Mouse (Mus musculus) midbrain, embryonic 14.5 days (tissue): Measurements from ENCODE around the gene D16Ertd472e. TPM values are rescaled to one million over a fixed set of nuclear protein-coding genes. Genes with fewer than 3 reads are reported as not detected.
A peak's percentile ranks its signal among the peaks of the same experiment; 100 is the strongest.

Experiments
- ATAC-seq: fragments of 200-750 bp; cut with Nextera tagmentation; 2 replicates; pipeline ENCODE4 v1.8.0; 2017; ENCODE audit warnings: moderate number of reproducible peaks, moderate library complexity; ENCODE audit not compliant: low FRiP score, low TSS enrichment
- DNase-seq: peaks from one replicate; pipeline ENCODE4 v3.0.0-alpha.2; 2015
- H3K27ac ChIP-seq: fragments of 300-500 bp; sonication (generic); replicated peaks from 2 replicates; pipeline ENCODE4 v1.5.1; 2014; ENCODE audit warnings: mild to moderate bottlenecking, low read depth, low read length, moderate library complexity
- H3K27me3 ChIP-seq: fragments of 300-500 bp; sonication (generic); 2 replicates; pipeline ENCODE4 v1.6.1; 2014; ENCODE audit warnings: low read length, control low read depth, mixed read lengths; ENCODE audit not compliant: control insufficient read depth, insufficient read depth
- H3K36me3 ChIP-seq: fragments of 300-500 bp; sonication (generic); 2 replicates; pipeline ENCODE4 v1.6.1; 2014; ENCODE audit warnings: low read length, control low read depth; ENCODE audit not compliant: control insufficient read depth, insufficient read depth
- H3K4me1 ChIP-seq: fragments of 300-500 bp; sonication (generic); 2 replicates; pipeline ENCODE4 v1.6.1; 2014; ENCODE audit warnings: mild to moderate bottlenecking, antibody characterized with exemption, low read length, control low read depth; ENCODE audit not compliant: control insufficient read depth, insufficient read depth
- H3K4me2 ChIP-seq: fragments of 300-500 bp; sonication (generic); 2 replicates; pipeline ENCODE4 v1.6.1; 2014; ENCODE audit warnings: mild to moderate bottlenecking, low read length, moderate library complexity
- H3K4me3 ChIP-seq: fragments of 300-500 bp; sonication (generic); replicated peaks from 2 replicates; pipeline ENCODE4 v1.5.1; 2014; ENCODE audit warnings: low read depth, low read length
- H3K9ac ChIP-seq: fragments of 300-500 bp; sonication (generic); replicated peaks from 2 replicates; pipeline ENCODE4 v1.6.1; 2014; ENCODE audit warnings: mild to moderate bottlenecking, low read length, moderate library complexity
- H3K9me3 ChIP-seq: fragments of 300-500 bp; sonication (generic); 2 replicates; pipeline ENCODE4 v1.6.1; 2016; ENCODE audit warnings: low read length, control low read depth, mixed read lengths; ENCODE audit not compliant: control insufficient read depth
- WGBS: fragments of 180-500 bp; shearing (Covaris S2); extraction: QIAGEN DNeasy Blood & Tissue Kit; methylation state at CpG from one replicate; pipeline ENCODE4 v1.1.7; 2014; 5-methylcytosine and 5-hydroxymethylcytosine counted together
- polyA plus RNA-seq: library from polyadenylated mRNA; unstranded; fragments of >200 nt; fragmentation: Nextera tagmentation; extraction: Ambion mirVana; gene quantifications from 2 replicates; pipeline ENCODE4 v1.2.1, GENCODE M21; 2014

D16Ertd472e gene
- polyA plus RNA-seq, 1 experiment from 2014 or later: 8.1 TPM

DNA sequence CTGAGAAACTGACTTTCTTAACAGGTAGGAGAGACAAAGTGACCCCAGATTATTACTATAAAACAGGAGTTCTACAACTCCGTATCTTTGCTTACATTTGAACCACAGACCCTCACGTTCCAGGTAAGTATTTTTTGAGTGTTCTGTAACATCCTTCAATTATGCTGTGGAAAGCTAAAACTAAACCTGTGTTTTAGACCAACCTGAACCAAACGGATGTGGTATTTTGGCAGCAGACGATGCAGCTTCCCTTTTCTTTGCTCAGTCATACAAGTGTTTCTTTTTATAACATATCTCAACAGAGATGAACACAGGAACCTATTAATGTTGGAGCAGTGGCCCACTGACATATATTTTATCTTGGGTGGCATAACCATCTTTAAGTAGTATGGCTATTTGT lies 18.9 kb downstream of the D16Ertd472e start:
- Histone ChIP-seq H3K36me3 (peaks cover 11% of the 10 kb centered on the region; the same call in 1 of the 2 replicates), H3K27ac (no peak overlapping the region), H3K27me3 (no peaks in the 10 kb centered on the region), H3K4me1 (no peaks in the 10 kb centered on the region), H3K4me3 (no peak overlapping the region), H3K9me3 (no peaks in the 10 kb centered on the region), H3K4me2 (no peak overlapping the region), H3K9ac (no peak overlapping the region)
- WGBS: 96% methylated on average over 4 of the region's 4 CpGs
- no peak for DNase-seq
- no peak for ATAC-seq

DNA sequence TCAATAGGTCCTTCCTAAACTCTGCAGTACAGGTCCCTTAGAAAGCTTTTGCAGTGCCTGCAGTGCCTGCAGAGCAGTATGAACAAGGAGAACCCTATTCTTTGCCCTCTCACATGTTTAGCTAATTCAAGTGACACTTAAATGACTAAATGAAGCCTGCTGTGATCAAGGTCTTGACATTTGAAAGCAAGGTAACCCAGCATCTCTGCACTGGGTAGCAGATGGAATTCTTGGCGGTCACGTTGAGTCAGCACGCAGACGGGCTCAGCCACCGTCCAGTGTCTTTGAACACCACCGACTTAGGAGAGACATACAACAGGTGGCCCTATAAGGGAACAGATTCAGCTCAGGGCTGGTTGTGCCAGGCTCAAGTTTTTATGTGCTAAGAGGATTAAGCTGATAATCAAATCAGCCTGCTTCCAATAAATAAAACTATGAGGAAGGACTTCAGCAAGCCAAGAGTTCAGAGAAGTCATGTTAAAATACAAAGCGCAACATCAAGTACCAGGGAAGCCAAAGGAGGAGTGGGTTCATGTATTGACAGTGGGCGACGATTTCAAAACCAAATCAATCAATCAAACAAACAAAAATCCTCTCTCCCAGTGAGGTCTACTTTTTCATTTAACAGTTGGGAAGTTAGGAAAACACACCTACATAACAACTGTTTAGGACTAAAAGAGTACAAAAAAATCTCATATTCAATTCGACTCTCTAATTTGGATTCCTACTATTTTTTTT lies 21.4 kb downstream of the D16Ertd472e start:
- Histone ChIP-seq H3K4me1 (peaks cover 7% of the 10 kb centered on the region; the same call in 1 of the 2 replicates), H3K4me3 (no peak overlapping the region), H3K27ac (no peak overlapping the region), H3K4me2 (no peak overlapping the region), H3K36me3 (no peaks in the 10 kb centered on the region), H3K9ac (no peak overlapping the region), H3K27me3 (no peaks in the 10 kb centered on the region), H3K9me3 (no peaks in the 10 kb centered on the region)
- no peak for DNase-seq
- WGBS: 77% methylated on average over 10 of the region's 10 CpGs
- ATAC-seq: no peak

DNA sequence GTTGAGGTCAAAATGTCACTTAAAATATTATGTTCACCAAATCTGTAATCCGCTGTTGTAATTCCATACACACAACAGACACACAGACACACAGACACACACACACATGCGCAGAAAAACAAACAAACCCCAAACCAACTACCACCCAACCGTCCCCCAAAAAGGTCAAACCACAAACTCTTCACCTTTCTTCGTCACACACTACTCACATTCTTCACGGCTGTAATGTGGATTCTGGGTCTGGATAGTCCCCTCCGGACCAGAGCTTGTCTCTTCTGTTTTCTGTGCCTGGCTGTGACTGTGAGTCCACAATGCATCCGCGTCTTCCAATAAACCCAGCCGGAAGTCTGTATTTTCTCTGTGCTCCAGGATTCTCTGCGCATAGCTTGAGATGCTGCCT lies 29.1 kb downstream of the D16Ertd472e start:
- Histone ChIP-seq H3K4me3 (no peak overlapping the region), H3K27me3 (no peaks in the 10 kb centered on the region), H3K9ac (no peak overlapping the region), H3K4me2 (no peak overlapping the region), H3K27ac (no peak overlapping the region), H3K9me3 (no peaks in the 10 kb centered on the region), H3K4me1 (peaks cover 7% of the 10 kb centered on the region; the same call in 1 of the 2 replicates), H3K36me3 (peaks cover 20% of the 10 kb centered on the region)
- ATAC-seq (no peak), DNase-seq (no peak)
- 97% methylated on average over 10 of the region's 10 CpGs for WGBS

DNA sequence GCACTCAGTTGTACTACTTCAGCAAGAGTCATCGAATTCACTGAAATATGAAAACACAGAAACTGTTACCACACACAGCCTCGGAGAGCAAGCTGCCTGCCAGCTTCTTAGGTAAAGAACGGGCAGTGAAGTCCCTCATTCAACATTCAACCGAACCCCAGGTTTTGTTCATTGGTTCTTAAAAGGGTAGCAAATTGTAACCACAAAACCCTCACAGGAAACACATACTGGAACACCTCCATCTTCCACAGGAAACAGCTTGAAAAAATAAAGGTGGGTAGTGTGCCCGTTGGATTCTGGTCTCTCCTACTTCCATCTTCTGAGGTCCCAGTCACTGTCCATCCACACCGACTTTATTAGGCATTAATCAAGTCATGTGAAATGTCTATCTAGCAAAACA lies 30.0 kb downstream of the D16Ertd472e start:
- peaks cover 6% of the 10 kb centered on the region; the same call in 1 of the 2 replicates for H3K4me1 ChIP-seq
- H3K27me3 ChIP-seq: no peaks in the 10 kb centered on the region
- no peak overlapping the region for H3K9ac ChIP-seq
- H3K36me3 ChIP-seq: peaks cover 20% of the 10 kb centered on the region
- ATAC-seq: no peak
- DNase-seq: no peak
- no peak overlapping the region for H3K4me2 ChIP-seq
- H3K4me3 ChIP-seq: no peak overlapping the region
- WGBS: 95% methylated on average over 6 of the region's 6 CpGs
- H3K9me3 ChIP-seq: no peaks in the 10 kb centered on the region
- no peak overlapping the region for H3K27ac ChIP-seq

DNA sequence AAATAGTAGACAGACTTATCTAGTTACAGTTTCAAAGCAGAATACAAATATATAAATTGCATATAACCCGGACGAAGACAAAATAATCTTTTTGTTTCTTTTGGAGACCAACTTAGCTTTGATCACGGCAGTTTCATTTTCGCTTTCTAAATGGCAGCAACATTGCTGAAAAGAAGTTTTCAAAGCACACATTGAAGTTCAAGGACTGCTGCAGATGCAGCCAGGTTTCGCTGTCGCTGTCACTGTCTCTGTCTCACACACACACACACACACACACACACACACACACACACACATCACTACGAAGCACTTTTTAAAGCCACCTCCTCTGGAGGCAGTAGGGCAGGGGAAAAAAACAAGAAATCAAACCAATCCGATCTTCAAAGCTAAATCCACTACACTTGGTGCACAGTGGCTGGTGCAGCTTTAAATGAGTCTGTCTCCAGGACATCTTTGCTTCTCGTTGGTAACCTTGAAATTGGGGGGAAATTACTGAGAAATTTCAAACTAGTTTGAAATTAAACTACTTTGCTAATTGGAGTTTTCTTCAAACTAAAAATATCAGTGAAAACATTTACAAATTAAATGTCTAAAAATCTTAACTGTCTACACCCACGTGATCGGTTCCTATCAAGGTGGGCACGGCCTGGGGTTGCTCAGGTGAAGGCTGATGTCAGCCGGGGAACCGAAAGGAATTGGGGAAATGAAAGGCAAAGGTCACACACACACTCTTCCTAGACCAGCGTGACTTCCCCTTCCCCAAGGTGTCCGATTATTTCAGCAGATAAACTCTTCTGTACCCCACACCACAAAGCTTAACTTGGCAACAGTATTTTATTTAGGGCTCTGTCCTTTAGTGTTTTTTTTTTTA lies 35.9 kb downstream of the D16Ertd472e start:
- Histone ChIP-seq H3K4me1 (no peaks in the 10 kb centered on the region), H3K36me3 (peaks cover 12% of the 10 kb centered on the region), H3K9ac (no peak overlapping the region), H3K27me3 (no peaks in the 10 kb centered on the region), H3K9me3 (no peaks in the 10 kb centered on the region), H3K27ac (no peak overlapping the region), H3K4me2 (no peak overlapping the region), H3K4me3 (no peak overlapping the region)
- WGBS: 89% methylated on average over 16 of the region's 16 CpGs
- DNase-seq (no peak), ATAC-seq (no peak)

DNA sequence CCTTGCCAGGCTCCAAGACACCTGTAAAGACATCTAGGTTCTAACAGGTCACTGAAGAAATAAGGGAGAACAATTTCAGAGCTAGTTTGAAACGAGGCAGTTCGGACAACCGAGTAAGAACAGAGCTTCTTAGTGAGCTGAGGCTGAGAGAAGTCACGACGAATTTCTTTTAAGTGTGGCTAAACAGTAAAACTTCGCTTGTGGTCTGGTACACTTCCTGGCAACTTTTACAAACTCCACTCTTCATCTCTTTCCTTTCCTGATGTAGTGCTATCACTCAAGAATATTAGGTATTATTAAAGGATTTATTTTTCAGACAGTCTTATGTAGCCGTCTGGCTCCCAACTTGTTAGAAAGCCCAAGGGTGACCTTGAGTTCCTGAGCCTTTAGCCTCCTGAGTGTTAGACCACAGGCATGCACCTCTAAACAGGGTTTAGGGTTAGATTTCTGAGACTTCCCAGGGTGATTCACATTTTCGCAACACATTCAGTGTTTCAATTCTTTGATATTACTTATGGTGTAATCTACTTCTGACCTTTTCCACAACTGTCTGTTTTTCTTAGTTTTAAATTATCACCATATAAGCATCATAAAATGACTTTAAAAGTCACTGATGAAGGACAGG lies 38.6 kb downstream of the D16Ertd472e start:
- no peak overlapping the region for H3K4me3 ChIP-seq
- WGBS: 87% methylated on average over 8 of the region's 8 CpGs
- H3K27ac ChIP-seq: no peak overlapping the region
- ATAC-seq: no peak
- no peaks in the 10 kb centered on the region for H3K36me3 ChIP-seq
- H3K4me1 ChIP-seq: no peaks in the 10 kb centered on the region
- no peak overlapping the region for H3K4me2 ChIP-seq
- no peaks in the 10 kb centered on the region for H3K27me3 ChIP-seq
- H3K9ac ChIP-seq: no peak overlapping the region
- DNase-seq: no peak
- no peaks in the 10 kb centered on the region for H3K9me3 ChIP-seq

DNA sequence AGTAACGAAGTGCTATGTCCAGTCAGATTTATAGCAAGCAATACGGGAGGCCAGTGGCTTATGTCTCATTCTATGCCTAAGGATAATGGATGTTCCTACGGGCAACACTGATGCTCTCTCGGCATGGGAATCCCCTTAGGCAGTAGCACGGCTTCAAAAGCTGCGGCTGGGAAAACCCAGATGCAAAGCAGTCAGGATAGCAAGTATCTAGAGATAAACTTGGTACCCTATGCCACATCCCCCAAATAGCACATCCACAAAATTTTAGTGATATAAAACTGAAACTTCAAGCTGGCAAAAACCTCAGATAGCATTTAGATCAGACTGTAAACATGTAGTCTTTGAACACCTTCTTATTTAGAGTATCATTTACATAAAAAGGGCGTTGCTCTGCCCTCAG lies 39.2 kb downstream of the D16Ertd472e start:
- Histone ChIP-seq H3K9me3 (no peaks in the 10 kb centered on the region), H3K27me3 (no peaks in the 10 kb centered on the region), H3K9ac (no peak overlapping the region), H3K36me3 (no peaks in the 10 kb centered on the region), H3K27ac (no peak overlapping the region), H3K4me3 (no peak overlapping the region), H3K4me2 (no peak overlapping the region), H3K4me1 (no peaks in the 10 kb centered on the region)
- WGBS: 60% methylated on average over 7 of the region's 7 CpGs
- no peak for ATAC-seq
- peak; percentile 14 for DNase-seq

DNA sequence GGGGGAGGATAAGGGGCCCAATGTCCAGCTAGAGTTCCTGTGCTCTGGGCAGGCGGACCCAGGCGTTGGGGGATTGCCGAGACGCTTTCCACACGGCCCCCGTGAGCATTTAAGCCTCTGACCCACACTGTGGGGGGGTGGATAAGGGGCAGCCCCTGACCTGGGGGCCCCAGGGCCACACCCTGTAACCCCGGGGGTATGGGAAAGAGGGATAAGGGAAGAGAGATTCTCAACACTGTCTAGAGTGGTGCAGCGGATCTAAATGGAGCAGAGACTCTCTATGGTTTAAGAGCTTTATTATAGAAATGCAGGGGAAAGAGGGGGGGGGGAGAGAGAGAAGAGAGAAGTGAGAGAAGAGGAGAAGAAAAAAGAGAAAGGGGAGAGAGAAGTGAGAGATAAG lies 42.0 kb downstream of the D16Ertd472e start:
- Histone ChIP-seq H3K36me3 (no peaks in the 10 kb centered on the region), H3K4me2 (no peak overlapping the region), H3K9me3 (no peaks in the 10 kb centered on the region), H3K27me3 (no peaks in the 10 kb centered on the region), H3K27ac (no peak overlapping the region), H3K4me3 (no peak overlapping the region), H3K9ac (no peak overlapping the region), H3K4me1 (no peaks in the 10 kb centered on the region)
- WGBS: 71% methylated on average over 8 of the region's 8 CpGs
- ATAC-seq: 0 out of 2 replicates have a peak, but pooled peaks have one; percentile 32
- DNase-seq: no peak
